Mouse (Mus musculus): Measurements from ENCODE around the gene Nolc1.

The Nolc1 gene

GRCm38 (mm10) chr19:46075616-46076607 is at the start of gene Nolc1:
Nolc1 (plus strand) TSS chr19:46075863.
- peak; percentile 98 for DNase-seq

GRCm38 (mm10) chr19:46026567-46026966 is 49.1 kb upstream of the Nolc1 start:
- no peak for DNase-seq

- DNase-seq = no peak
Observed at GRCm38 (mm10) chr19:46028747-46029320, 46.8 kb upstream of the Nolc1 start.

GRCm38 (mm10) chr19:46029652-46030051 is 46.0 kb upstream of the Nolc1 start:
- DNase-seq = no peak

GRCm38 (mm10) chr19:46030196-46030983 is 45.3 kb upstream of the Nolc1 start:
- no peak for DNase-seq

- no peak for DNase-seq
Observed at GRCm38 (mm10) chr19:46031689-46032432, 43.8 kb upstream of the Nolc1 start.

- no peak for DNase-seq
Observed at GRCm38 (mm10) chr19:46032731-46033510, 42.7 kb upstream of the Nolc1 start.

- no peak for DNase-seq
Observed at GRCm38 (mm10) chr19:46033911-46034310, 41.8 kb upstream of the Nolc1 start.

GRCm38 (mm10) chr19:46035971-46036370 is 39.7 kb upstream of the Nolc1 start:
- peak; percentile 25 for DNase-seq

GRCm38 (mm10) chr19:46036477-46037242 is 39.0 kb upstream of the Nolc1 start:
- no peak for DNase-seq

GRCm38 (mm10) chr19:46037243-46037924 is 38.3 kb upstream of the Nolc1 start:
- DNase-seq = no peak

GRCm38 (mm10) chr19:46037925-46038850 is 37.5 kb upstream of the Nolc1 start:
- peak; percentile 36 for DNase-seq

- peak; percentile 40 for DNase-seq
Observed at GRCm38 (mm10) chr19:46038851-46039260, 36.8 kb upstream of the Nolc1 start.

- DNase-seq = peak; percentile 81
Observed at GRCm38 (mm10) chr19:46039478-46039877, 36.2 kb upstream of the Nolc1 start.

- DNase-seq = no peak
Observed at GRCm38 (mm10) chr19:46040149-46040902, 35.3 kb upstream of the Nolc1 start.

GRCm38 (mm10) chr19:46041299-46041932 is 34.2 kb upstream of the Nolc1 start:
- no peak for DNase-seq

GRCm38 (mm10) chr19:46041933-46042475 is 33.7 kb upstream of the Nolc1 start:
- DNase-seq = peak; percentile 78
